Mouse (Mus musculus) limb, embryonic 14.5 days (tissue): ENCODE measurements around the gene Tmem41a. TPM values are rescaled to one million over a fixed set of nuclear protein-coding genes. Genes with fewer than 3 reads are reported as not detected.

ENCODE experiments used
- ATAC-seq: fragments of 200-750 bp; cut with Nextera tagmentation; 2 replicates; pipeline ENCODE4 v1.8.0; 2017; ENCODE audit warnings: low read depth, moderate number of reproducible peaks, moderate TSS enrichment; ENCODE audit not compliant: low FRiP score
- DNase-seq: peaks from one replicate; pipeline ENCODE4 v3.0.0-alpha.2; 2015; ENCODE audit warnings: low spot score
- H3K27ac ChIP-seq: fragments of 300-500 bp; sonication (generic); replicated peaks from 2 replicates; pipeline ENCODE4 v1.5.1; 2014; ENCODE audit warnings: low read depth, mild to moderate bottlenecking, low read length, moderate library complexity, mixed read lengths
- H3K27me3 ChIP-seq: fragments of 300-500 bp; sonication (generic); 2 replicates; pipeline ENCODE4 v1.6.1; 2014; ENCODE audit warnings: low read length, mixed read lengths; ENCODE audit not compliant: control insufficient read depth, insufficient read depth
- H3K36me3 ChIP-seq: fragments of 300-500 bp; sonication (generic); 2 replicates; pipeline ENCODE4 v1.6.1; 2014; ENCODE audit warnings: mild to moderate bottlenecking, low read length, moderate library complexity, mixed read lengths; ENCODE audit not compliant: control insufficient read depth, insufficient read depth
- H3K4me1 ChIP-seq: fragments of 300-500 bp; sonication (generic); 2 replicates; pipeline ENCODE4 v1.6.1; 2014; ENCODE audit warnings: antibody characterized with exemption, low read length, mixed read lengths; ENCODE audit not compliant: control insufficient read depth, insufficient read depth
- H3K4me2 ChIP-seq: fragments of 300-500 bp; sonication (generic); replicated peaks from 2 replicates; pipeline ENCODE4 v1.6.1; 2014; ENCODE audit warnings: low read depth, mild to moderate bottlenecking, low read length, moderate library complexity; ENCODE audit not compliant: severe bottlenecking
- H3K4me3 ChIP-seq: fragments of 300-500 bp; sonication (generic); replicated peaks from 2 replicates; pipeline ENCODE4 v1.5.1; 2014; ENCODE audit warnings: low read length
- H3K9ac ChIP-seq: fragments of 300-500 bp; sonication (generic); 2 replicates; pipeline ENCODE4 v1.6.1; 2014; ENCODE audit warnings: mild to moderate bottlenecking, low read depth, low read length, moderate library complexity; ENCODE audit not compliant: severe bottlenecking
- H3K9me3 ChIP-seq: fragments of 300-500 bp; sonication (generic); 2 replicates; pipeline ENCODE4 v1.6.1; 2016; ENCODE audit warnings: low read length; ENCODE audit not compliant: control insufficient read depth
- POLR2A ChIP-seq: fragments of 200-500 bp; IDR thresholded peaks from 2 replicates; pipeline ENCODE4 v1.8.0; 2012; ENCODE audit warnings: inconsistent platforms, mild to moderate bottlenecking, moderate library complexity, borderline replicate concordance; ENCODE audit not compliant: insufficient read depth, insufficient read length; ENCODE audit errors: extremely low read depth
- WGBS: fragments of 180-500 bp; shearing (Covaris S2); extraction: QIAGEN DNeasy Blood & Tissue Kit; methylation state at CpG from one replicate; pipeline ENCODE4 v1.1.7; 2014; 5-methylcytosine and 5-hydroxymethylcytosine counted together
- polyA plus RNA-seq, 2 experiments: library from polyadenylated mRNA; depleted of rRNA in 1 of 2; stranded (reverse) in 1 of 2; unstranded in 1 of 2; fragments of >200 nt; fragmentation: Nextera tagmentation in 1 of 2; extraction: Ambion mirVana in 1 of 2; gene quantifications; 2 replicates each; pipeline versions ENCODE4 v1.2.1 to v1.2.3; 2012 to 2014

The Tmem41a gene
- polyA plus RNA-seq, 2 experiments: 27.6 to 42.8 TPM

- Histone ChIP-seq H3K36me3 (peaks cover 13% of the 10 kb centered on the region; the same call in 1 of the 2 replicates), H3K27me3 (no peaks in the 10 kb centered on the region), H3K4me1 (no peaks in the 10 kb centered on the region), H3K4me3 (no peak overlapping the region), H3K9ac (no peak overlapping the region), H3K4me2 (no peak overlapping the region), H3K27ac (no peak overlapping the region), H3K9me3 (no peaks in the 10 kb centered on the region)
- no peak for DNase-seq
- ATAC-seq: no peak
- 81% methylated on average over 10 of the region's 10 CpGs for WGBS
- no peak for TF ChIP-seq POLR2A
These were observed 42.7 kb downstream of the Tmem41a start for GRCm38 (mm10) chr16:21904636-21905035.

DNA sequence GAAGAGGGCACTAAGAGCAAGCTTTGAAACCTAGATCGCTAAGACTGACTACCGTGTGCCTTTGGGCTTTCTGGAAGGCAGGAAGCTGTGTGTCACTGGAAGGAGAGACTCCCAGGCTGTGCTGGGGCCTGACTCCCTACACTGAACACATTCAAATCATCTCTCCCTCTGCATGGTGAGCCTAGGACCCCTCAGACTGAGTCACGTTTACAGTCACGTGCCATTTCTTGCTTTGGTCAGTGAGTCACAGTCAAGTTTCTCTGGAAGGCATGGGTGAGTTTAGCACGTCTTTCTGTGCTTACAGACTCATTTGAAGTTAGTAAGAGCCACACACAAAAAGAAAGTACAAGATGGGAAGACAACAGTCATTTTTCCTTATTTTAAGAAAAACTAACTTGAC is 46.1 kb downstream of the Tmem41a start:
- Histone ChIP-seq H3K36me3 (peaks cover 8% of the 10 kb centered on the region; the same call in 1 of the 2 replicates), H3K4me3 (no peak overlapping the region), H3K27me3 (no peaks in the 10 kb centered on the region), H3K4me1 (no peaks in the 10 kb centered on the region), H3K9me3 (no peaks in the 10 kb centered on the region), H3K9ac (no peak overlapping the region), H3K27ac (no peak overlapping the region), H3K4me2 (no peak overlapping the region)
- no peak for TF ChIP-seq POLR2A
- DNase-seq: no peak
- 78% methylated on average over 5 of the region's 5 CpGs for WGBS
- ATAC-seq: no peak

DNA sequence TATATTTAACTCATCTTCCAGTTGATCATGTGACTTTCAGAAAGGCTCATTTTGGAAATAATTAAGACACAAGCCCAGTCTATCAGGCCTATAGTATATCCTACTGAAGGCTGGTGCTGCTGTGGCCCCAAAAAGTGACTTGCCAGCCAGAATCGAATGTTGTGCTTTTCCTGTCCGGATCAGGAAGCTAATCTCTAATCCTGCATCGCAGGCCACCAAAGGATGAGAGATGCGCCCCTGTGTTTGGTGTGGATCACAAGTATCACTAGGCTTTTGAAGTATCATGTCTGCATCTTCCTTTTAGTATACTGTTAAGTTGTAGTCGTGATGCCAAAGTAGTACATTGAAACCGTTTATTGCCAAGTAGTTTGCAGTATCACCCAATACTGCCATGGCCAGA is 53.5 kb downstream of the Tmem41a start:
- no peaks in the 10 kb centered on the region for H3K4me1 ChIP-seq
- TF ChIP-seq POLR2A: no peak
- WGBS: 89% methylated on average over 6 of the region's 6 CpGs
- ATAC-seq (no peak), DNase-seq (no peak)
- no peak overlapping the region for H3K4me2 ChIP-seq
- H3K27me3 ChIP-seq: no peaks in the 10 kb centered on the region
- no peak overlapping the region for H3K27ac ChIP-seq
- no peak overlapping the region for H3K9ac ChIP-seq
- no peaks in the 10 kb centered on the region for H3K36me3 ChIP-seq
- no peaks in the 10 kb centered on the region for H3K9me3 ChIP-seq
- H3K4me3 ChIP-seq: no peak overlapping the region

GRCm38 (mm10) chr16:21887601-21888000 is 59.8 kb downstream of the Tmem41a start:
- Histone ChIP-seq H3K9ac (no peak overlapping the region), H3K4me1 (no peaks in the 10 kb centered on the region), H3K36me3 (no peaks in the 10 kb centered on the region), H3K4me3 (no peak overlapping the region), H3K27ac (no peak overlapping the region), H3K4me2 (no peak overlapping the region), H3K27me3 (no peaks in the 10 kb centered on the region), H3K9me3 (no peaks in the 10 kb centered on the region)
- WGBS: 68% methylated on average over 2 of the region's 2 CpGs
- TF ChIP-seq POLR2A: no peak
- DNase-seq: no peak
- no peak for ATAC-seq

Other genes with a start within 250 kb of the Tmem41a start
- gene Ehhadh, start 159.7 kb downstream of the Tmem41a start, polyA plus RNA-seq (2012; rRNA removed): 4.7 and 4.8 TPM in 2 replicates
- 2.3 and 2.7 TPM in 2 replicates for gene Ehhadh, start 159.7 kb downstream of the Tmem41a start, polyA plus RNA-seq (2014; fragmentation: Nextera tagmentation; extraction: Ambion mirVana)
- 1.2 and 1.4 TPM in 2 replicates for gene Map3k13, start 153.2 kb downstream of the Tmem41a start, polyA plus RNA-seq (2012; rRNA removed)
- 0.79 and 0.92 TPM in 2 replicates for gene Map3k13, start 153.2 kb downstream of the Tmem41a start, polyA plus RNA-seq (2014; fragmentation: Nextera tagmentation; extraction: Ambion mirVana)
- gene Liph, start 48.1 kb upstream of the Tmem41a start, polyA plus RNA-seq (2012; rRNA removed): 0.92 and 1.6 TPM in 2 replicates
- gene Liph, start 48.1 kb upstream of the Tmem41a start, polyA plus RNA-seq (2014; fragmentation: Nextera tagmentation; extraction: Ambion mirVana): 2.3 and 2.8 TPM in 2 replicates
- gene Senp2, start 61.9 kb upstream of the Tmem41a start, polyA plus RNA-seq (2012; rRNA removed): 31.8 and 42.6 TPM in 2 replicates
- gene Senp2, start 61.9 kb upstream of the Tmem41a start, polyA plus RNA-seq (2014; fragmentation: Nextera tagmentation; extraction: Ambion mirVana): 43.7 and 45.7 TPM in 2 replicates
- 58.7 and 62.0 TPM in 2 replicates for gene Igf2bp2, start 215.7 kb upstream of the Tmem41a start, polyA plus RNA-seq (2012; rRNA removed)
- gene Igf2bp2, start 215.7 kb upstream of the Tmem41a start, polyA plus RNA-seq (2014; fragmentation: Nextera tagmentation; extraction: Ambion mirVana): 91.2 and 99.7 TPM in 2 replicates